Mouse (Mus musculus) liver, postnatal 0 days (tissue): ENCODE measurements at regions not wholly inside any gene's neighbourhood (a gene's known extent, or its start where the extent isn't known, plus 50 kb on each side); places are given as distances from the start of the nearest gene placed in this dataset.

ENCODE experiments used
- ATAC-seq: fragments of 200-750 bp; cut with Nextera tagmentation; 2 replicates; pipeline ENCODE4 v1.8.0; 2017; ENCODE audit warnings: mild to moderate bottlenecking, moderate library complexity
- DNase-seq: peaks from one replicate; pipeline ENCODE4 v3.0.0-alpha.2; 2016
- H3K27ac ChIP-seq: fragments of 300-500 bp; sonication (generic); 2 replicates; pipeline ENCODE4 v1.5.1; 2014; ENCODE audit warnings: antibody characterized with exemption, moderate library complexity, mild to moderate bottlenecking, low read depth
- H3K27me3 ChIP-seq: fragments of 300-500 bp; sonication (generic); 2 replicates; pipeline ENCODE4 v1.6.1; 2014; ENCODE audit warnings: low read length, control low read depth, mixed read lengths; ENCODE audit not compliant: insufficient read depth
- H3K36me3 ChIP-seq: fragments of 300-500 bp; sonication (generic); replicated peaks from 2 replicates; pipeline ENCODE4 v1.6.1; 2014; ENCODE audit warnings: mild to moderate bottlenecking, control low read depth, low read length, moderate library complexity, mixed read lengths; ENCODE audit not compliant: insufficient read depth
- H3K4me1 ChIP-seq: fragments of 300-500 bp; sonication (generic); 2 replicates; pipeline ENCODE4 v1.6.1; 2014; ENCODE audit warnings: antibody characterized with exemption, mild to moderate bottlenecking, control low read depth; ENCODE audit not compliant: insufficient read depth
- H3K4me2 ChIP-seq: fragments of 300-500 bp; sonication (generic); 2 replicates; pipeline ENCODE4 v1.6.1; 2014; ENCODE audit warnings: low read depth, mild to moderate bottlenecking, low read length, moderate library complexity, mixed read lengths
- H3K4me3 ChIP-seq: fragments of 300-500 bp; sonication (generic); 2 replicates; pipeline ENCODE4 v1.5.1; 2014; ENCODE audit warnings: low read depth, low read length
- H3K9ac ChIP-seq: fragments of 300-500 bp; sonication (generic); replicated peaks from 2 replicates; pipeline ENCODE4 v1.6.1; 2014; ENCODE audit warnings: mild to moderate bottlenecking, moderate library complexity
- H3K9me3 ChIP-seq: fragments of 300-500 bp; sonication (generic); 2 replicates; pipeline ENCODE4 v1.6.1; 2016; ENCODE audit warnings: mild to moderate bottlenecking, control low read depth, low read length, mixed read lengths
- CTCF ChIP-seq: sonication (generic); IDR thresholded peaks from 2 replicates; pipeline ENCODE4 v1.5.1; 2016; ENCODE audit warnings: antibody characterized with exemption, low read depth
- EP300 ChIP-seq: IDR thresholded peaks from 2 replicates; pipeline ENCODE4 v1.6.1; 2016; ENCODE audit warnings: antibody characterized with exemption, low read depth, mild to moderate bottlenecking
- WGBS: fragments of 180-500 bp; shearing (Covaris S2); extraction: QIAGEN DNeasy Blood & Tissue Kit; methylation state at CpG from one replicate; pipeline ENCODE4 v1.1.7; 2014; ENCODE audit not compliant: insufficient replicate concordance; 5-methylcytosine and 5-hydroxymethylcytosine counted together

GRCm38 (mm10) chr12:8110297-8110696, 97.6 kb upstream of the Ldah start:
- TF ChIP-seq EP300 (no peak), CTCF (no peak)
- no peak overlapping the region for H3K4me2 ChIP-seq
- H3K9ac ChIP-seq: no peak overlapping the region
- H3K4me1 ChIP-seq: no peaks in the 10 kb centered on the region
- no peaks in the 10 kb centered on the region for H3K36me3 ChIP-seq
- no peaks in the 10 kb centered on the region for H3K9me3 ChIP-seq
- no peak overlapping the region for H3K4me3 ChIP-seq
- ATAC-seq (no peak), DNase-seq (no peak)
- no peaks in the 10 kb centered on the region for H3K27me3 ChIP-seq
- WGBS: 36% methylated on average over 4 of the region's 4 CpGs
- H3K27ac ChIP-seq: no peak overlapping the region

GRCm38 (mm10) chr12:8111484-8111883, 96.4 kb upstream of the Ldah start:
- no peak for TF ChIP-seq CTCF
- no peak for TF ChIP-seq EP300
- WGBS: 51% methylated on average over 4 of the region's 4 CpGs
- Histone ChIP-seq H3K36me3 (no peaks in the 10 kb centered on the region), H3K4me1 (no peaks in the 10 kb centered on the region), H3K27ac (no peak overlapping the region), H3K9ac (no peak overlapping the region), H3K9me3 (no peaks in the 10 kb centered on the region), H3K4me3 (no peak overlapping the region), H3K4me2 (no peak overlapping the region), H3K27me3 (no peaks in the 10 kb centered on the region)
- DNase-seq: no peak
- ATAC-seq: no peak

- H3K9ac ChIP-seq: no peak overlapping the region
- no peak overlapping the region for H3K4me3 ChIP-seq
- no peak for TF ChIP-seq CTCF
- no peak for TF ChIP-seq EP300
- H3K4me1 ChIP-seq: no peaks in the 10 kb centered on the region
- 50% methylated on average over 1 of the region's 1 CpGs for WGBS
- no peaks in the 10 kb centered on the region for H3K36me3 ChIP-seq
- ATAC-seq (no peak), DNase-seq (no peak)
- H3K27ac ChIP-seq: no peak overlapping the region
- H3K4me2 ChIP-seq: no peak overlapping the region
- no peaks in the 10 kb centered on the region for H3K9me3 ChIP-seq
- no peaks in the 10 kb centered on the region for H3K27me3 ChIP-seq
These were observed 52.3 kb upstream of the Ldah start for GRCm38 (mm10) chr12:8155566-8155965.
